Mouse (Mus musculus) inflammation-experienced regulatory T-cells, adult 16 weeks (primary cell): ENCODE measurements around the gene Zfp112. TPM values are rescaled to one million over a fixed set of nuclear protein-coding genes. Genes with fewer than 3 reads are reported as not detected.

Source experiments
- polyA plus RNA-seq: library from polyadenylated mRNA; unstranded; fragments of 100-300 nt; shearing (Covaris generic); gene quantifications from one replicate; pipeline ENCODE4 v1.2.1, GENCODE M21; 2017

Zfp112 gene
- polyA plus RNA-seq: 1.4 TPM

DNA sequence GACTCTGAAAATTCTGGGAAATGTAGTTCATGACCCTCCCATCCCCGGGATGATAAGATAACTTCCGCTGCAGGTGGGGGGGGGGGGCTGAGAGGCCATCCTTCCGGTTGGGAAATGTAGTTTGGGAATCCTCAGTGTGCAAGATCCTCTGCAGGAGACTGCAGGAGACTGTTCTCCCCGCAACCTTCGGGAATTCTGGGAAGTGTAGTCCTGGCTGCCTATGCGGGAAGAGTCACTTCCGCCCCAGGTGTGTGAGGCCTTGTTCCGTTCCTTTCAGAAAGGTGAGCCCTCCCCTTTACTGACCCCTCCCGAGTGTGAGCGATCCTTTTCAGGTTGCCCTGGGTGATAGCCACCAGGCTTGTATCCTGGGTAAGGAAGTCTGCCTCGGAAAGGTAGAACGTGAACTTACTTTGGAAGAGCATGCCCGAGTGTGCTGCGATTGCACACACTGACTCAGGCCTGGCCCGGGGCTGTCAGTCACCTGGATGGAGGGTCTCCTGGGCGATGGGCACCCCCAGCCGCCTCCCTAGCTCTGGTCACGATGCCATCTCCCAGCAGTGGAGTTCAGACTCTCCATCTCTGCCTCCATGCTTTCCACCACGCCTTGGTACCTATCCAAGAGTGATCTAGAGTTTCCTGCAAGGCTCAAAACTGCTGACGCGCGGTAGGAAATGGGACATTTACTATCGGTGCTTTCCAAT is at the start of gene Zfp112:
Zfp112 (plus strand) TSS at position 159 of the 701 bp plus-strand sequence.

DNA sequence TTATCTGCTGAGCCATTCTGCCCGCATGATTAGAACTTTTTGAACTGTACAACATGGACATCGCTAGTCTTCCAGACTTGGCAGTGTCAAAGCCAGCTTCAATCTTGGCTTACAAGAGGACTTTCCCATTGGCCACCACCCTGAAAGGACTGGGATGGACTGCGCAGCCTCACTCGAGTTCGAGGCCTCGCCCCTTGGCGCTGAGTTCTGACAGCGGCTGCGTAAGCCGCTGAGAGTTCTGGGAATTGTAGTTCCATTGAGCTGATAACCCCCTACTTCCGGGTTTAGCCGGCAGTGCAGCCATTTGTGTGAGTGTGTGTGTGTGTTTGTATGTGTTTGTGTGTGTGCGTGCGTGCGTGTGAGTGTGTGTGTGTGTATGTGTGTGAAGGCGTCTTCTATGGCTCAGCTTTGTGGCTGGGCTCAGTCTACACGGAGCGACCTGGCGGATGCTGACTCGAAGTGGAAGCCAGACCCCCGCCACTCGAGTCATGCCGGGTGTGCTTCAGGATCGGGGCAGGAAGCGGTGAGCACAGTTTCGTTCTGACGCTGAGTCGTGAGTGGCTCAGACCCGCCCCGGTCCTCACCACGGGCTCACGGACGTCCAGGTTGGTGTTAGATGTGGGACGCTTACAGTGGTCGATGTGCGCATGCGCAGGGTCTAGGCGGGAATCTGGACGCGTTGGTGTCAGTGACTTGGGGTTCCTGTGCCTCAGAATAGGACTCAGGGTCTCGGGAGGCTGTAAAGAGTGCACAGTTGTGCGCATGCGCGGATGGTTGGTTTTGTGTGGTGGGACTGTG is 30.3 kb upstream of the Zfp112 start, which contains the start of gene Zfp180:
Zfp180 (plus strand) TSS at position 291 of the 798 bp plus-strand sequence.

DNA sequence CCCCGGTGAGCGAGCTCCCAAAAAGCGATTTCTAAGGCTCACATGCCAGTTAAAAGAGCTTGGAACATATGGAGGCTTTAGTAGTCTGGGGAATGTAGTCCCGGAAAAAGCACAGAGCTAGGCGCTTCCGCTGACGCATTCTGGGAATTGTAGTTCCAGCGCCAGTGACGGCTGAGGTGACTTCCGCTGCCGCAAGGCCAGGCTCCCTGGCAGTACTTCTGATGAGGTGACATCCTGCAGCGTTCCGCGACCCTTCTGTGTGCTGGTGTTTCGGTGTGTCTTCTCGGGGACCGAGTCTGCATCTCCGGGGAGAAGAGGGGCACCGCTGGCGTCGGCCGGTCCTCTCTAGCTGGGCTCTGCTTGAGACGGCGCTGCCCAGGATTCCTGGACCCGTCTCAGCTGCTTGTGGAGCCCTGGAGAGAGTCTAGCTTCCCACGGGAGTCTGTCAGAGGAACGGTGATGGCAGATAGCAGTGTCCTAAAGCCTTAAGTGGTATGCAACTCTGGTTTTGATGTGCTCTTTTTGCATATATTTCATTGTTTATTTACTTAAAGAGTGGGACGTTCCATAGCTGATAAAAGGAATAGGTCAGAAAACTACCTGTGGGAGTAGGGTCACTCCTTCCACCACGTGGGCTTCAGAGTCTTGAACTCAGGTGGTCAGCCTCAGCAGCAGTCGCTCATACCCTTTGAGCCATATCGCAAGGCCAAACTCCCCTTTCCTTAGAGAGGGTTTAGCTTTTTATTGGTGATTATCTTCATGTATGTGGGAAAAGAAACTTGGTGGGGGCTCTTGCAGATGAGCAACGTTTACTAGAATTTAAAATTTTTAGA is 22.1 kb downstream of the Zfp112 start, which contains the start of gene Zfp235:
Zfp235 (plus strand) TSS at position 174 of the 833 bp plus-strand sequence.

DNA sequence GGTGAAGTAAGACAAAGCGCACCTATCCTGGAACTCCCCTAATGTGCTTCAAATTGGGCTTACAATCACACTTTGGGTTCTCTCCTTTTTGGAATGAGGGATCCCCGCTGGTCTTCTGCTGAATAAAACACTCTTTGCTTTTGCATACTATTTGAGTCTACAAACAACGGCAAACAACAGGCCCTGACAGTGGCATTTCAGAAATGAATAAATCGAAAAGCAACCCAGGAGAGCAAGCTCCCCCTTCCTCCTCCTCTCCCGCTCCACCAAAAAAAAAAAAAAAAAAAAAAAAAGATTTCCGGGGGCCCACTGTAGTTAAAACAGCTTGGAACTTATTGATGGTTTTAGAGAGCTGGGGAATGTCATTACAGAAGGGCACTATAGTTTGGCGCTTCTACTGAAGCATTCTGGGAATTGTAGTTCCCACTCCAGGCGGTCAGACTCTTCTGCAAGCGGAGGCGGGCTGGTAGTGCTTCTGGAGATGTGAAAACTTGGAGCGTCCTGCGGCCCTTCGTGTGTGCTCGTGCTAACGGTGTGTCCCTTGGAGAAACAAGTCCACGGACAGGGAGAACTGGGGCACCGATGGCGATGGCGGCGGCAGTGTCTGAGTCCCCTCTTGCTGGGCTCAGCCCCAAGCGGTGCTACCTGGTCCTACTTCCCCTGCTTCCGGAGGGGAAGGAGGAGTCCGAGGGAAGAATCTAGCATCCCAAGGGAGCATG is 62.7 kb downstream of the Zfp112 start, which contains the start of gene Zfp114:
Zfp114 (plus strand) TSS at position 443 of the 719 bp plus-strand sequence.

Other genes starting within 250 kb of the Zfp112 start
- not detected for gene Vmn1r177, start 245.9 kb upstream of the Zfp112 start, polyA plus RNA-seq
- not detected for gene Vmn1r178, start 220.3 kb upstream of the Zfp112 start, polyA plus RNA-seq
- 0.10 TPM for gene Vmn1r179, start 185.3 kb upstream of the Zfp112 start, polyA plus RNA-seq
- gene Vmn1r180, start 161.7 kb upstream of the Zfp112 start, polyA plus RNA-seq: not detected
- not detected for gene Vmn1r181, start 137.7 kb upstream of the Zfp112 start, polyA plus RNA-seq
- gene V1rd19, start 110.6 kb upstream of the Zfp112 start, polyA plus RNA-seq: not detected
- not detected for gene Vmn1r183, start 59.1 kb upstream of the Zfp112 start, polyA plus RNA-seq
- 42.0 TPM for gene Zfp180, start 30.4 kb upstream of the Zfp112 start, polyA plus RNA-seq
- 20.7 TPM for gene Zfp235, start 21.9 kb downstream of the Zfp112 start, polyA plus RNA-seq
- 1.9 TPM for gene Zfp114, start 62.7 kb downstream of the Zfp112 start, polyA plus RNA-seq
- 1.2 TPM for gene Zfp111, start 99.1 kb downstream of the Zfp112 start, polyA plus RNA-seq
- 7.7 TPM for gene Zfp109, start 125.2 kb downstream of the Zfp112 start, polyA plus RNA-seq
- gene Zfp108, start 142.5 kb downstream of the Zfp112 start, polyA plus RNA-seq: 1.0 TPM
- gene Zfp93, start 158.1 kb downstream of the Zfp112 start, polyA plus RNA-seq: 3.7 TPM
- 28.4 TPM for gene Zfp61, start 188.9 kb downstream of the Zfp112 start, polyA plus RNA-seq
- gene Zfp94, start 204.4 kb downstream of the Zfp112 start, polyA plus RNA-seq: 16.9 TPM
- gene Tescl, start 221.6 kb downstream of the Zfp112 start, polyA plus RNA-seq: not detected
- gene Lypd5, start 236.9 kb downstream of the Zfp112 start, polyA plus RNA-seq: not detected